Mouse (Mus musculus) bone marrow, adult 2 months (tissue): ENCODE results near the gene Med24. TPM values are rescaled to one million over a fixed set of nuclear protein-coding genes. Genes with fewer than 3 reads are reported as not detected.

Source experiments
- H3K27ac ChIP-seq: fragments of 200-500 bp; 2 replicates; pipeline ENCODE4 v1.5.1; 2012; ENCODE audit warnings: low read depth, mild to moderate bottlenecking, control low read depth, inconsistent platforms, low read length; ENCODE audit not compliant: control insufficient read depth, poor library complexity, insufficient read depth
- H3K4me1 ChIP-seq: fragments of 200-500 bp; 2 replicates; pipeline ENCODE4 v1.6.1; 2011; ENCODE audit warnings: low read length; ENCODE audit not compliant: control insufficient read depth, insufficient read depth
- H3K4me3 ChIP-seq: fragments of 200-500 bp; replicated peaks from 2 replicates; pipeline ENCODE3; 2011; ENCODE audit warnings: mild to moderate bottlenecking, low read depth, low read length, control low read depth; ENCODE audit not compliant: control insufficient read depth
- CTCF ChIP-seq: fragments of 200-500 bp; IDR thresholded peaks from 2 replicates; pipeline ENCODE4 v1.5.1; 2011; ENCODE audit warnings: low read length, control low read depth; ENCODE audit not compliant: control insufficient read depth, insufficient read depth
- POLR2A ChIP-seq: fragments of 200-500 bp; IDR thresholded peaks from 2 replicates; pipeline ENCODE4 v1.6.1; 2011; ENCODE audit warnings: low read depth, mild to moderate bottlenecking, control low read depth, low read length, borderline replicate concordance; ENCODE audit not compliant: control insufficient read depth
- WGBS: fragments of 180-500 bp; shearing (Covaris S2); methylation state at CpG from one replicate; pipeline ENCODE4 v1.1.7; 2018; 5-methylcytosine and 5-hydroxymethylcytosine counted together
- polyA plus RNA-seq: library from polyadenylated mRNA; stranded (reverse); fragments of >200 nt; gene quantifications from 2 replicates; pipeline ENCODE4 v1.2.4, GENCODE M21; 2011; ENCODE audit warnings: low replicate concordance; ENCODE audit not compliant: missing spikeins, insufficient read depth, insufficient read length

The Med24 gene
- polyA plus RNA-seq = 26.7 and 28.7 TPM in 2 replicates

DNA sequence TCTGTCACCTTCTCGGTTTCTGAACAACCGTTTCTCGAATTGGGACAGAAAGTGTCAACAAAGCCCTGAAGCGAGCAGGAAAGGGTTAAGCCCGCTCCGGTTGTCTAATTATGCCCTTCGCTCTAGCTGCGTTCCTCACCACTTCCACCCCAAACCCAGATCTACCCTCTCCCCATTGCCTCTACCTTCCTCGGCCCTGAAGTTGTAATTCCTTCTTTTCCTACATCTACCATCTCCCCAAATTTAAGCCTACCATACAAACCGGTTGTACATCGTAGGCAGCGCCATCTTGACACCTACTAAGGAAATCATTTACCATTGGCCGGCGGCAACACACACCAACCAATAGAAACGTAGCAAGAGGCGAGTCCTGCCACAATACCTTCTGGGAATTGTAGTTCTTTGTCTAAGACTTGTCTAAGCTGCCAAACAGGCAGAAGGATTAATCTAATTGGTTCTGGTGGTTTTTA lies at the start of gene Med24:
Med24 (minus strand) TSS at position 317 of the 470 bp plus-strand sequence.
- Histone ChIP-seq H3K4me1 (no peaks in the 10 kb centered on the region), H3K27ac (no peak within 1 kb of the TSS; the same call in 1 of the 2 replicates), H3K4me3 (peak within 1 kb of the TSS; percentile 95)
- TF ChIP-seq POLR2A = no peak
- no peak for TF ChIP-seq CTCF
- under 1% methylated on average over 16 of the region's 16 CpGs for WGBS

DNA sequence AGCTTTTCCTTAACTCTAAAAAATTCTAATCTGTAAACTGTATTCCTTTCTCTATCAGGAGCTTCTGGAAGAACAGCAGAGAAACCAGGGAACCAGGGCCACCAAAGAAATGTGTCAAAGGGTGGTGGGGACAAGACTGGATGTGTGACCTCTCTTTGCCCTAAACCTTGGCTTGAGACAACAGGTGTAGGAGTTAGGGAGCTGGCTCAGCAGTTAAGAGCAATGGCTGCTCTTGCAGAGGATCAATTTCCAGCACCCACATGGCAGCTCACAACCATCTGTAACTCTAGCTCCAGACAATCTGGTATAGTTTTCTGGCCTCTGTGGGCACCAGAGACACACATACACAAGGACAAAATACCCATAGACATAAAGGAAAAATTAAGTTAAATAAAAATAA lies 48.7 kb upstream of the Med24 start:
- TF ChIP-seq POLR2A (no peak), CTCF (no peak)
- H3K27ac ChIP-seq = no peak overlapping the region
- peaks cover 13% of the 10 kb centered on the region; the same call in 1 of the 2 replicates for H3K4me1 ChIP-seq
- no peak overlapping the region for H3K4me3 ChIP-seq

DNA sequence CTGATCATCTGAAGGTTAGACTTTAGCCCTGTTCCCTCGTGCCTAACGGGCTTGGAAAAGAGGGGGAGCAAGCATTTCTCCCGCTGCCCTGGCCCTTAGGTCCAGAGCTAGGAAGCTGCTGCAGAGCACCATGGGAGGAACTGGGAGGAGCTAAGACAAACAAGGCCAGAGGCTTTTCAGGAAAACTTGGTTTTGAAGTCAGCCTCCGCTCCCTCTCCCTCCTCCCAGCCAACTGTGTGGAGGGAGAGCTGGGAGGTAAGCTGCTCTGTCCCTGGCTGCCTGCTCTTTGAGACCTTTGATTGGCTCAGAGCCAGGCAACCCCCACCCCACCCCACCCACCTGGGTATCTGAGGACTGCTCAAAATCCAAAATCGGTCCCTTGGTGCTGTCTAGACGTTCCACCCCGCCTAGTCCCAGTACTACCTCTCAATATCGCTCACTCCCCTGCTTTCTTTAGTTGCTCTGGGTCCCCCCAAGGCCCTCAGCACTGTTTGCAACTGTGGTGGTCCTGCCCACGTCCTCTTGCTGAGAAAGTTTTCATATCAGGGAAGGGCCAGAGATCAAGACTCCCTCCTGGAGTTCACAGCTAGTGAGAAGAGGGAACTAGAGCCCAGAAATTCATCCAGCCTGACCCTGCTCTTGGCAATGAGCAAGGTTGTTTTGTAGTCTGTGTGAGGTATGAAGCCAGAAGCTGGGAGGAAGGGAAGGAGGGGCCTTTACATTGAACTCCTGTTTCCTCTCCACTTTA lies 47.8 kb upstream of the Med24 start:
- TF ChIP-seq POLR2A (no peak), CTCF (no peak)
- Histone ChIP-seq H3K4me1 (peaks cover 13% of the 10 kb centered on the region; the same call in 1 of the 2 replicates), H3K27ac (peak overlapping the region; percentile 11; the same call in 1 of the 2 replicates), H3K4me3 (no peak overlapping the region)
- WGBS = 12% methylated on average over 9 of the region's 9 CpGs

DNA sequence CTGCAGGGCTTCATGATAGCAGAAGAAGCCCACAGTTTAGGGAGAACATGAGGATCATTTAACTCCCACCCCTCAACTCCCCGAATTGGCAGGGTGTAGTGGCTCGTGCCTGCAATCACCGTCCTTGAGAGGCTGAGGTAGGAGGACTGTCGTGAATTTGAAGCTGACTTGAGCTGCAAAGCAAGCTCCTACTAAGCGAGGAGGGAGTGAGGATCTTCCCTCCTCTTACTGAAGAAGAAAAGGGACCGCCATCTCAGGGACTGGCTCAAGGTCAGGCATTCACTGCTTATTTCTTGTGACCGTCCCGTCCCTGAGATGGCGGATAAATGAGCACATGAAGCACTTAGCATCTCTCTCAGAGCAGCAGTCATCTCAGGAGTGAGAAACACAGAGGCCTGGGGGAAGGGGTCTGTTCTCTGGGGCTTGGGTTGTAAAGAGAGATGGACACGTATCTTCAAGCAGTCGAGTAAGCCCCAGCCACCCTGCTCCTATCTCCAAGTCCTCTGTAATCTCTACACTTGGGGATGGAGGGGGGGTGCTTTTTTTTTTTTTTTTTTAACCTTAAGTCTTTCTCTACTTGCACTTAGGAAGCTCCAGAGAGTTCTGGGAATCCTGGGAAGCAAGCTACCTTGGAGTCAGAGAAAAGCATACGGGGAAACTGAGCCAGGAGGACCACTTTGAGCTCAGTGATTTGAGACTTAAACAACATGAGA lies 47.0 kb upstream of the Med24 start:
- H3K27ac ChIP-seq = peak overlapping the region; percentile 13
- 30% methylated on average over 12 of the region's 12 CpGs for WGBS
- H3K4me1 ChIP-seq = peaks cover 13% of the 10 kb centered on the region; the same call in 1 of the 2 replicates

DNA sequence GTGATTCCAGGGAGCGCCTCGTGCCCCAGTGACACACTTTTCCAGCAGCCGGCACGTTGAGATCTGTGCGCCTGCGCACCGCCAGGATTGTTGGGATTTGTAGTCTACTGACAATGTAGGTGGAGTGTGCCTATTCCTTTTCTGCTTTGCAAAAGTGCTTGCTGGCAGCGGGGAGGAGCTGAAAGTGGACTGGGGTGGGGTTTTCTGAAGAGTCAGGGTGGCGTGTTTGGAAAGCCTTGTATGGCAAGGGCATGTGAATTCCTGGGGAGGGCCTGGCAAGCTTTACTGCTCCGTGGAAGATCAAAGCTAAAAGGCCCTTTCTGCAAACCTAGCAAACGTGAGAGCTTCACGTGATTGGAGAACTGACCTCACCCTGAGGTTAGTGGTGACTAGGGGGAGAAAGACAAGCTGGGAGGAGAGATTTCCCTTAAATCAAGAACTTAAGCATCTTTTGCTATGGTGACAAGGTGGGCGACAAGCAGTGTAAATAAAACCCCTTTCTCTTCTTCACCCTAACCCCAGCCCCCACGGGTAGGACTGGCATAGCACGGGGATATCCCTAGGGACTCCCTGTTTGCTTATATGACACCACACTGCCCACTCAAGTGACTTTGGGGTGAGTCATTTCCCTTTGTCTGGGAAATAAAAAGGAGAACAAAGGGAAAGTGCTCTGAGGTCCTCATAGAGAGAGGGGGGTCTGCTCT lies 46.3 kb upstream of the Med24 start:
- WGBS = under 1% methylated on average over 15 of the region's 15 CpGs
- no peak for TF ChIP-seq POLR2A
- TF ChIP-seq CTCF = no peak
- Histone ChIP-seq H3K4me1 (peaks cover 13% of the 10 kb centered on the region; the same call in 1 of the 2 replicates), H3K4me3 (peak overlapping the region; percentile 21), H3K27ac (peak overlapping the region; percentile 13)

More for the DNA sequence above, 47.0 kb upstream of the Med24 start:
- no peak overlapping the region for H3K4me3 ChIP-seq
- TF ChIP-seq POLR2A (no peak), CTCF (no peak)

DNA sequence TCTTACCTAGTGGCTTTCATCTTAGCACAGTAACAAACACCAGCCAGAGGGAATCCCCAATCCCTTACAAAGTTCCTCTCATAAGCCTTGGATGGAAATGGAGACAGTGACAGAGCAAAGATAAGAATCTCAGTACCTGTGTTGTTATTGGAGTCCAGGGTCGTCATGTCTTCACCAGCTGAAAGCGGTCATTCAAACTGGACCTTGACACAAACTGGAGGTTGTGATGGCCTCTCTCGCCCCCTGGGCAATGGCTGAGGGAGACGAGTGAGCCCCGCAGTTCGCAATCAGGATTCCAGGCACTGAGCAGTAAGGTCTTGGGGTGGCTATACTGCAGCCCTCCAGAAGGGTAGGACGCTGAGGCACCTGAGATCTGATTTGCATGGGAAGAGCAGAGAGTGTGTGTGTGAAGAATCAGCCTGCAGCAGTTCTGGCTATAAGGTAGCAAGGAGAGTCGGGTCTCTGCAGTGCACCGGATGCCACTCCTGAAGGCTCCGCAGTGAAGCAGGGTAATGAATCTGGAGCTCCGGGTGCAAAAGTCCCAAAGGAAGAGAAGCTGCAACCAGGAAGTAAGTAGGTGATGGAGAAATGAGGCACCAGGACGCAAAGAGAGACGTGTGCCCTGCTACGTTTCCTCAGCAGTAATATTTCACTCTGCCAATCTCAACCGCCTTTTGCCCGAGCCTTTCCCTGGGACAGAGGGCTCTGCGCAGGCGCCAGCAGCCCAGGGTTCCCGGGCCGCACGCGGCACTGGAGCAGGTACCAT lies 45.5 kb upstream of the Med24 start, which contains the start of gene Nr1d1:
Nr1d1 (minus strand) TSS at position 752 of the 766 bp plus-strand sequence.
- peak within 1 kb of the TSS; percentile 13 for H3K27ac ChIP-seq
- TF ChIP-seq POLR2A (no peak), CTCF (no peak)
- WGBS = under 1% methylated on average over 22 of the region's 22 CpGs
- peaks cover 13% of the 10 kb centered on the region; the same call in 1 of the 2 replicates for H3K4me1 ChIP-seq
- peak within 1 kb of the TSS; percentile 48 for H3K4me3 ChIP-seq

DNA sequence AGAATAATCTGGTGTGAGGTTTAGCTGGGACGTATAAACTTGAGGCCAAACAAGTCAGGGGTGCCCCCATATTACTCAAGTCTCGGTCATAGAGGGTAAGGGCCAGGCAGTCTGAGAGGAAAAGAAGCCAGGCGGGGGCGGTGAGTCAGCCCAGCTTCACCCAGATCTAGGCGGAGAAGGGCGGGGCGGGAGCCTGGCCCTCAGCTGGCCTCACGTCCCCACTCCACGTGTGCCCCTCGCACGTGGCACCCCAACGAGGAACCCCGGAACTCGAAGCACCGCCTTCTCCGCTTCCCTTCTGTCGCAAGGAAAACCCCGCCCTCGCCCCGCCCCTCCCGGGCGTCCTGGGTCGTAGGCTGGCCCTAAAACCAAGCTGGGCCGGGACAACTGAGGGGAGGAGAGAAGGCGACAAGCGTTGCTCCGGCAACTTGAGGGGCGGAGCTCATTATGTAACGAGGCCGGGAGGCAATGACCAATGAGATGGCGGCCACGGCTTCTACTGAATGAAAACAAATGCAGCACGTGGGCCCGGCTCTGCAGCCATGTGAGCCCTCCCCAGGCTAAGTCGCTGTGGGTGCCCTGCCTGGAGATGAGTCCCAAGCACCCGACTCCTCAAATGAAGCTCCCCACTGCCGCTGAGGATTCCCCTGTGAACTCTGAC lies 44.5 kb upstream of the Med24 start:
- Histone ChIP-seq H3K27ac (no peak overlapping the region), H3K4me3 (peak overlapping the region; percentile 48), H3K4me1 (peaks cover 13% of the 10 kb centered on the region; the same call in 1 of the 2 replicates)
- TF ChIP-seq POLR2A (0 out of 2 replicates have a peak, but pooled peaks have one; percentile 16), CTCF (no peak)
- under 1% methylated on average over 37 of the region's 37 CpGs for WGBS
